Mouse (Mus musculus) mesoderm, embryonic 11.5 days (tissue): ENCODE measurements around the gene Ltbp2.
A peak's percentile ranks its signal among the peaks of the same experiment; 100 is the strongest.

ENCODE experiments used
- DNase-seq: peaks from one replicate; pipeline ENCODE4 v3.0.0-alpha.2; 2012; ENCODE audit warnings: low read depth, low spot score

Ltbp2 gene

GRCm38 (mm10) chr12:84763577-84764218 is 112.6 kb downstream of the Ltbp2 start:
- no peak for DNase-seq

- DNase-seq: no peak
These were observed 113.8 kb downstream of the Ltbp2 start for GRCm38 (mm10) chr12:84762532-84762931.

GRCm38 (mm10) chr12:84759063-84759462 is 117.3 kb downstream of the Ltbp2 start:
- DNase-seq: peak; percentile 49

- DNase-seq: no peak
These were observed 120.3 kb downstream of the Ltbp2 start for GRCm38 (mm10) chr12:84756016-84756415.

GRCm38 (mm10) chr12:84755008-84755695 is 121.2 kb downstream of the Ltbp2 start:
- peak; percentile 68 for DNase-seq

- DNase-seq: peak; percentile 58
These were observed 124.0 kb downstream of the Ltbp2 start for GRCm38 (mm10) chr12:84752131-84752977.

GRCm38 (mm10) chr12:84750661-84751060 is 125.7 kb downstream of the Ltbp2 start:
- peak; percentile 23 for DNase-seq

GRCm38 (mm10) chr12:84748134-84748533 is 128.2 kb downstream of the Ltbp2 start:
- no peak for DNase-seq

- DNase-seq: no peak
These were observed 130.6 kb downstream of the Ltbp2 start for GRCm38 (mm10) chr12:84745700-84746099.

GRCm38 (mm10) chr12:84743496-84743895 is 132.8 kb downstream of the Ltbp2 start:
- DNase-seq: no peak

GRCm38 (mm10) chr12:84733366-84733765 is 143.0 kb downstream of the Ltbp2 start:
- DNase-seq: no peak
